Mouse (Mus musculus): Measurements from ENCODE around the gene Gm10295.

- TF ChIP-seq CTCF (IDR thresholded peaks at IDR 0.05; ENCODE audit: low read depth) (no peak), EP300 (IDR thresholded peaks at IDR 0.05; ENCODE audit: low read depth) (no peak)
Measured at GRCm38 (mm10) chr7:71391333-71391732, 40.0 kb upstream of the Gm10295 start.

Data from heart, postnatal 0 days (tissue).